Comparison of ENCODE assay signal across 24 mouse cellular contexts in the genomic region with DNA sequence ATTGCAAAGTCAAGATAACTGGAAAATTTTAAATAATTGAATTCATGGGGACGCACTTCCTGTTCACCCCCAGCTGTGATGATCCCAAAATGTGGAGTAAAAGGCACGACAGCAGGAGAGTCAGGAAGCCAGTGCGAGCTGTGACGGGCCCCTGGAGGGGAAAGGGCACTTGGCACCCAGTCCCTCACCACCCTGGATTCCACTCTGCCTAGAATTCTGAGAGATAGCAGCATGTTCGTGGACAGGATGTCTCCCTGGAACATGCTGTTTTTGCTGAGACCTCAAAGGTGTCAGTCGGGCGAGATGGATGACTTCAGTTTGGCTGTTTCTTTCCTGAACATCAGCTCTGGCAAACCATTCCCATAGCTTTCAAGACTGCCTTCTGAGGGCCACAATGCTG. TPM values are rescaled to one million over a fixed set of nuclear protein-coding genes. Genes with fewer than 3 reads are reported as not detected.
DNase-seq lines count a peak whose midpoint lies in the region; ATAC-seq lines count a peak whose summit lies in the region.
"Had no signal": no experiment of that assay in that cellular context is flagged by ENCODE, and none has a peak within 500 bp of the region (broad histone marks: within the 10 kb centered on the region; RNA-seq: fewer than 3 reads in every experiment).

No protein-coding gene starts in this region.

- H3K9me3 ChIP-seq in kidney, embryonic 16.5 days (ENCODE audit: low read length): no peaks in the 10 kb centered on the region
- H3K9me3 ChIP-seq: heart, embryonic 15.5 days; hindbrain, embryonic 13.5 days; limb, embryonic 13.5 days; liver, embryonic 15.5 days; midbrain, embryonic 10.5 days; neural tube, embryonic 15.5 days had no signal

- no peak overlapping the region for H3K4me2 ChIP-seq in kidney, embryonic 16.5 days (replicated peaks; ENCODE audit: low read depth, low read length)
- H3K4me2 ChIP-seq: heart, embryonic 15.5 days; hindbrain, embryonic 13.5 days; limb, embryonic 13.5 days; liver, embryonic 15.5 days; neural tube, embryonic 15.5 days had no signal

- no peak for ATAC-seq in kidney, embryonic 16.5 days (ENCODE audit: low FRiP score, low TSS enrichment)
- ATAC-seq: forebrain, postnatal 0 days had no signal

- 71% methylated on average over 7 of the region's 7 CpGs for whole genome bisulfite sequencing in kidney, embryonic 16.5 days

- H3K4me3 ChIP-seq in kidney, embryonic 16.5 days (ENCODE audit: low read length): no peak overlapping the region
- H3K4me3 ChIP-seq: heart, embryonic 15.5 days; hindbrain, embryonic 13.5 days; limb, embryonic 13.5 days; liver, embryonic 15.5 days; midbrain, embryonic 10.5 days; neural tube, embryonic 15.5 days had no signal

- peak; percentile 62 to 70 for DNase-seq in adrenal gland, adult (ENCODE audit: inconsistent age in 2 of 2, low spot score in 1 of 2)
- no peak for DNase-seq in adrenal gland, postnatal 10 days
- peak; percentile 44 for DNase-seq in kidney, adult 18-20 months
- DNase-seq in kidney, postnatal 10 days: no peak
- peak; percentile 44 for DNase-seq in adipocyte (ENCODE audit: low spot score)
- DNase-seq in spleen, postnatal 14 days (ENCODE audit: low spot score in 2 of 2): no peak
- no peak for DNase-seq in urinary bladder, postnatal 36 days (ENCODE audit: low spot score in 2 of 2)
- DNase-seq: cerebellum, adult 11-12 months; cerebellum, postnatal 10 days; forebrain, postnatal 0 days; gastrocnemius, postnatal 14 days; heart, postnatal 36 days; layer of hippocampus, adult 9-11 months had no signal

- no peaks in the 10 kb centered on the region for H3K36me3 ChIP-seq in kidney, embryonic 16.5 days (ENCODE audit: insufficient read depth, low read length)
- H3K36me3 ChIP-seq: heart, embryonic 15.5 days; hindbrain, embryonic 13.5 days; limb, embryonic 13.5 days; liver, embryonic 15.5 days; midbrain, embryonic 10.5 days; neural tube, embryonic 15.5 days had no signal

- H3K9ac ChIP-seq in kidney, embryonic 16.5 days (replicated peaks; ENCODE audit: low read length): no peak overlapping the region
- H3K9ac ChIP-seq: forebrain, postnatal 0 days; heart, embryonic 15.5 days; hindbrain, embryonic 13.5 days; limb, embryonic 13.5 days; liver, embryonic 15.5 days; neural tube, embryonic 15.5 days had no signal

- H3K27me3 ChIP-seq in kidney, embryonic 16.5 days (ENCODE audit: insufficient read depth, low read length): no peaks in the 10 kb centered on the region
- H3K27me3 ChIP-seq: heart, embryonic 15.5 days; hindbrain, embryonic 13.5 days; limb, embryonic 13.5 days; liver, embryonic 15.5 days; neural tube, embryonic 15.5 days had no signal

- peaks cover 13% of the 10 kb centered on the region; the same call in 1 of the 2 replicates for H3K4me1 ChIP-seq in kidney, embryonic 16.5 days (ENCODE audit: insufficient read depth, low read length)
- H3K4me1 ChIP-seq: hindbrain, embryonic 13.5 days; liver, embryonic 15.5 days; midbrain, embryonic 10.5 days; neural tube, embryonic 15.5 days had no signal

- 0 out of 2 replicates have a peak overlapping the region, but pooled peaks have one; percentile 19 for H3K27ac ChIP-seq in kidney, embryonic 16.5 days (ENCODE audit: low read length)
- H3K27ac ChIP-seq: heart, embryonic 15.5 days; hindbrain, embryonic 13.5 days; limb, embryonic 13.5 days; liver, embryonic 15.5 days; midbrain, embryonic 10.5 days; neural tube, embryonic 15.5 days had no signal

RNA-seq across cellular contexts. Expression of gene Itprip, which starts 6.7 kb away (rescaled TPM):
- total RNA-seq in adrenal gland, postnatal 10 days (2021): 10 to 100 TPM; 11.7 to 14.5 TPM
- 20.5 and 21.0 TPM in 2 replicates for polyA plus RNA-seq in kidney, embryonic 16.5 days (2015; fragmentation: Nextera tagmentation; extraction: Ambion mirVana)

RNA-seq across cellular contexts. Expression of gene Cfap43, which starts 6.7 kb away (rescaled TPM):
- not detected for total RNA-seq in adrenal gland, postnatal 10 days (2021)
- polyA plus RNA-seq in kidney, embryonic 16.5 days (2015; fragmentation: Nextera tagmentation; extraction: Ambion mirVana): 0.04 and 0.05 TPM in 2 replicates
- total RNA-seq: gastrocnemius, postnatal 14 days; heart, postnatal 36 days had no signal
- polyA plus RNA-seq: embryonic facial prominence, embryonic 11.5 days; large intestine, adult 2 months had no signal

RNA-seq across cellular contexts. Expression of gene Cfap58, which starts 11.7 kb away (rescaled TPM):
- total RNA-seq in adrenal gland, postnatal 10 days (2021): under 1 TPM in 1 of 2 experiments, not detected in 1; 0.06 TPM
- 0.06 TPM in 2 replicates for polyA plus RNA-seq in kidney, embryonic 16.5 days (2015; fragmentation: Nextera tagmentation; extraction: Ambion mirVana)
- total RNA-seq: gastrocnemius, postnatal 14 days had no signal
- polyA plus RNA-seq: embryonic facial prominence, embryonic 11.5 days; forebrain, embryonic 11.5 days; large intestine, adult 2 months; limb, embryonic 13.5 days; liver, embryonic 15.5 days; urinary bladder, adult 2 months had no signal

Comparison
In these comparisons a context has a peak if more than half of its experiments do, and no peak if none do; other contexts are left out.
1. DNase-seq: peak in adrenal gland, adult (2 of 2), kidney, adult 18-20 months (single experiment) and adipocyte (single experiment); none in adrenal gland, postnatal 10 days (single experiment), kidney, postnatal 10 days (single experiment), spleen, postnatal 14 days (0 of 2) and urinary bladder, postnatal 36 days (0 of 2).